Mouse (Mus musculus): ENCODE results near the gene Ddx52.

- TF ChIP-seq POLR2A (IDR thresholded peaks at IDR 0.05; ENCODE audit: borderline replicate concordance, insufficient read depth, low read length) (no peak), CTCF (IDR thresholded peaks at IDR 0.05; ENCODE audit: borderline replicate concordance, insufficient read depth, low read depth, low read length) (no peak)
These were observed 53.7 kb downstream of the Ddx52 start for GRCm38 (mm10) chr11:83995535-83995950.

Measured in cerebellum, adult 2 months (tissue).